Mouse (Mus musculus): ENCODE measurements around the gene Rassf1.
A peak's percentile ranks its signal among the peaks of the same experiment; 100 is the strongest.

- TF ChIP-seq CTCF (IDR thresholded peaks at IDR 0.05; ENCODE audit: low read depth) (no peak), EP300 (IDR thresholded peaks at IDR 0.05; ENCODE audit: low read depth) (peak; percentile 20; the same call in 1 of the 2 replicates)
Observed at GRCm38 (mm10) chr9:107571534-107572326, 20.4 kb downstream of the Rassf1 start.
